Mouse (Mus musculus): ENCODE data around the gene Ccdc66. TPM values are rescaled to one million over a fixed set of nuclear protein-coding genes. Genes with fewer than 3 reads are reported as not detected.

Gene Ccdc66
- polyA plus RNA-seq, 1 experiment from 2014 or later, result 15.9 TPM

GRCm38 (mm10) chr14:27436826-27437225 is 71.4 kb downstream of the Ccdc66 start:
- Histone ChIP-seq H3K36me3 (peaks cover 44% of the 10 kb centered on the region), H3K4me3 (replicated peaks) (no peak overlapping the region), H3K9ac (replicated peaks) (no peak overlapping the region), H3K27ac (no peak overlapping the region), H3K27me3 (no peaks in the 10 kb centered on the region), H3K4me1 (replicated peaks) (no peaks in the 10 kb centered on the region), H3K9me3 (0 out of 2 replicates have a peak, but pooled peaks cover 3% of the 10 kb centered on the region), H3K4me2 (no peak overlapping the region)
- WGBS, result 88% methylated on average over 3 of the region's 3 CpGs
- no peak for ATAC-seq (ENCODE audit: insufficient number of reproducible peaks, insufficient read depth, low FRiP score, low TSS enrichment, low read depth)

- H3K4me1 ChIP-seq (replicated peaks), result no peaks in the 10 kb centered on the region
- ATAC-seq (ENCODE audit: insufficient number of reproducible peaks, insufficient read depth, low FRiP score, low TSS enrichment, low read depth), result no peak
- H3K27ac ChIP-seq, result no peak overlapping the region
- H3K36me3 ChIP-seq, result peaks cover 46% of the 10 kb centered on the region
- no peak overlapping the region for H3K9ac ChIP-seq (replicated peaks)
- H3K9me3 ChIP-seq, result 0 out of 2 replicates have a peak, but pooled peaks cover 3% of the 10 kb centered on the region
- no peak overlapping the region for H3K4me2 ChIP-seq
- no peak overlapping the region for H3K4me3 ChIP-seq (replicated peaks)
- no peaks in the 10 kb centered on the region for H3K27me3 ChIP-seq
- WGBS, result 98% methylated on average over 1 of the region's 1 CpGs
Observed at GRCm38 (mm10) chr14:27436116-27436515, 72.1 kb downstream of the Ccdc66 start.

- Histone ChIP-seq H3K4me1 (replicated peaks) (0 out of 2 replicates have a peak, but pooled peaks cover 3% of the 10 kb centered on the region), H3K4me3 (replicated peaks) (no peak overlapping the region), H3K27ac (no peak overlapping the region), H3K9ac (replicated peaks) (no peak overlapping the region), H3K4me2 (no peak overlapping the region), H3K36me3 (peaks cover 43% of the 10 kb centered on the region), H3K27me3 (no peaks in the 10 kb centered on the region), H3K9me3 (peaks cover 15% of the 10 kb centered on the region)
- WGBS, result 98% methylated on average over 2 of the region's 2 CpGs
- ATAC-seq (ENCODE audit: insufficient number of reproducible peaks, insufficient read depth, low FRiP score, low TSS enrichment, low read depth), result no peak
Observed at GRCm38 (mm10) chr14:27432064-27432463, 76.2 kb downstream of the Ccdc66 start.

Other genes starting within 250 kb of the Ccdc66 start
- 20.9 and 23.9 TPM in 2 replicates for gene Fam208a, start 79.6 kb downstream of the Ccdc66 start, polyA plus RNA-seq (2016; fragmentation: Nextera tagmentation; extraction: Ambion mirVana)
- gene Erc2, start 114.0 kb upstream of the Ccdc66 start, polyA plus RNA-seq (2016; fragmentation: Nextera tagmentation; extraction: Ambion mirVana), result 8.1 and 9.3 TPM in 2 replicates